Mouse (Mus musculus) liver, embryonic 11.5 days (tissue): Measurements from ENCODE around the gene Gpr161. TPM values are rescaled to one million over a fixed set of nuclear protein-coding genes. Genes with fewer than 3 reads are reported as not detected.

Experiments used
- ATAC-seq: fragments of 200-750 bp; cut with Nextera tagmentation; replicated peaks from 2 replicates; pipeline ENCODE4 v1.8.0; 2017; ENCODE audit warnings: moderate number of reproducible peaks, mild to moderate bottlenecking, moderate TSS enrichment, moderate library complexity; ENCODE audit not compliant: low FRiP score
- DNase-seq: peaks from one replicate; pipeline ENCODE4 v3.0.0-alpha.2; 2017; ENCODE audit warnings: low spot score
- H3K27ac ChIP-seq: fragments of 300-500 bp; sonication (generic); 2 replicates; pipeline ENCODE4 v1.5.1; 2014; ENCODE audit warnings: mild to moderate bottlenecking, low read depth, low read length, control low read depth
- H3K27me3 ChIP-seq: fragments of 300-500 bp; sonication (generic); replicated peaks from 2 replicates; pipeline ENCODE4 v1.6.1; 2014; ENCODE audit warnings: low read length, mixed read lengths; ENCODE audit not compliant: control insufficient read depth, insufficient read depth
- H3K36me3 ChIP-seq: fragments of 300-500 bp; sonication (generic); 2 replicates; pipeline ENCODE4 v1.6.1; 2014; ENCODE audit warnings: mild to moderate bottlenecking, low read length, moderate library complexity, mixed read lengths; ENCODE audit not compliant: control insufficient read depth, insufficient read depth
- H3K4me1 ChIP-seq: fragments of 300-500 bp; sonication (generic); replicated peaks from 2 replicates; pipeline ENCODE4 v1.6.1; 2014; ENCODE audit warnings: low read length, mixed read lengths; ENCODE audit not compliant: control insufficient read depth, insufficient read depth
- H3K4me2 ChIP-seq: fragments of 300-500 bp; sonication (generic); 2 replicates; pipeline ENCODE4 v1.6.1; 2014; ENCODE audit warnings: mild to moderate bottlenecking, control low read depth, moderate library complexity
- H3K4me3 ChIP-seq: fragments of 300-500 bp; sonication (generic); 2 replicates; pipeline ENCODE4 v1.5.1; 2014; ENCODE audit warnings: low read depth, low read length, control low read depth
- H3K9ac ChIP-seq: fragments of 300-500 bp; sonication (generic); 2 replicates; pipeline ENCODE4 v1.6.1; 2014; ENCODE audit warnings: low read depth, low read length, control low read depth
- H3K9me3 ChIP-seq: fragments of 300-500 bp; sonication (generic); 2 replicates; pipeline ENCODE4 v1.6.1; 2016; ENCODE audit warnings: low read length, inconsistent platforms, mixed read lengths; ENCODE audit not compliant: control insufficient read depth
- WGBS: fragments of 180-500 bp; shearing (Covaris S2); extraction: QIAGEN DNeasy Blood & Tissue Kit; methylation state at CpG from one replicate; pipeline ENCODE4 v1.1.7; 2014; 5-methylcytosine and 5-hydroxymethylcytosine counted together
- polyA plus RNA-seq: library from polyadenylated mRNA; unstranded; fragments of >200 nt; fragmentation: Nextera tagmentation; extraction: Ambion mirVana; gene quantifications from 2 replicates; pipeline ENCODE4 v1.2.1, GENCODE M21; 2014

Gpr161 gene
- polyA plus RNA-seq, 1 experiment from 2014 or later, result 0.48 TPM

- whole genome bisulfite sequencing, result 91% methylated on average over 2 of the region's 2 CpGs
- H3K4me1 ChIP-seq, result no peaks in the 10 kb centered on the region
These were observed 6.0 kb downstream of the Gpr161 start for GRCm38 (mm10) chr1:165301567-165301966.

DNA sequence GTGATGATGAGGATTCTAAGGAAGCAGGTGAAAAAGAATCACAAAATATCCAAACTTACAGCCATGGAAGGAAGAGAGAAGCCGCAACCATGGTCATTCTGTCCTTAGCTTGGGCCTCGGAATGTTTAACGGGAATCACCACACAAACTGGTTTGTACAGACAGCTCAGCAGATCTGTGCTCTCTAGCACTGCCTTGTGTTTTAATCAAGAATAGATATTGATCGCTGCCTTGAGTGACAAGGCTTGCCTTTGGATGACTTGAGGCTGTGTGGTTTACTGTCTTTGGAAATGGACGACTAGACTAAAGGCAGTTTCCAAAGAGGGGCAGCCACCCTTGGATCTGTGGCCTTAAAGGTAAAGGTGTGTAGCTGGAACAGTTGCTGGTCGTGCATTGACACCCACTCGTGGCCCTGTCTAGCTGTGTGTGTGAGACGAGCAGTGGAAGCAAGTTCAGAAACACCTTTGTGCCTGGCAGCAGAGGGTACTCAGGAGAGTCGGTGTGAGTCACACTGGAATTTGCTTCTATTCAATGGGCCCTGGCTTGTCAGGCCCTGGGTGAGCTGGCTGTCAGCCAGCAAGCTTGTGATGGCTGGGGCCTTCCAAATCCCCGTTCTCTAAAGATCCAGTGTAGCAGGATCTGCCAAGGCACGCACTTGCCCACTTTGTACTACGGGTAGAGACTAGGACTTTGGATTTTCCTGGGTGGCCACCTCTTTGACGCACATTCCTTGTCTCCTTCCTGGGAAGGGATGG is 7.0 kb downstream of the Gpr161 start:
- H3K36me3 ChIP-seq, result no peaks in the 10 kb centered on the region
- ATAC-seq (no peak), DNase-seq (no peak)
- H3K27me3 ChIP-seq, result no peaks in the 10 kb centered on the region
- H3K27ac ChIP-seq, result no peak overlapping the region
- WGBS, result 87% methylated on average over 13 of the region's 13 CpGs
- no peaks in the 10 kb centered on the region for H3K4me1 ChIP-seq
- H3K9ac ChIP-seq, result no peak overlapping the region
- H3K4me2 ChIP-seq, result no peak overlapping the region
- no peaks in the 10 kb centered on the region for H3K9me3 ChIP-seq
- no peak overlapping the region for H3K4me3 ChIP-seq

More at GRCm38 (mm10) chr1:165301567-165301966, 6.0 kb downstream of the Gpr161 start:
- no peak for ATAC-seq
- no peaks in the 10 kb centered on the region for H3K9me3 ChIP-seq
- H3K36me3 ChIP-seq, result no peaks in the 10 kb centered on the region
- H3K4me2 ChIP-seq, result no peak overlapping the region
- DNase-seq, result no peak
- H3K27ac ChIP-seq, result no peak overlapping the region
- no peak overlapping the region for H3K4me3 ChIP-seq
- no peaks in the 10 kb centered on the region for H3K27me3 ChIP-seq
- H3K9ac ChIP-seq, result no peak overlapping the region

DNA sequence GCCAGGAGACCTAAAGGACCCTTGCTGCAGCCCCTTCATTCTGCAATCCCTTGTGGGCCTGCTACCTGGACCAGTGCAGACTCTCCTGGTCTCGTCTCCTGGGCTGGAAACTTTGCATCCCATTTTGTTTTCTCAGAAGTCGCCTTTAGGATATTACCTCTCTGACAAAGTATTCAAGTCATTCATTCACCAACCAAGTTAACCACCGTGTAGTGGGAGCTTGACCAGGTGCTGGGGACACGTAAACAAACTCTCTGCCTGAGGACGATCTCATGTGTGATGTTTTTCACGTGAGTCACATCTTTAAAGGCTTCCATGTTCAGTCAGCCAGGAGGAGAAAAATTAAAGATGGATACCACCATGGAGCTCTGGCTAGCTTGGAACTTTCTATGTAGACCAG is 7.6 kb downstream of the Gpr161 start:
- 80% methylated on average over 6 of the region's 6 CpGs for WGBS
- Histone ChIP-seq H3K27ac (no peak overlapping the region), H3K27me3 (no peaks in the 10 kb centered on the region), H3K36me3 (no peaks in the 10 kb centered on the region), H3K9me3 (no peaks in the 10 kb centered on the region), H3K4me1 (no peaks in the 10 kb centered on the region), H3K9ac (no peak overlapping the region), H3K4me2 (no peak overlapping the region), H3K4me3 (no peak overlapping the region)
- DNase-seq, result no peak
- ATAC-seq, result no peak

- no peak overlapping the region for H3K4me2 ChIP-seq
- WGBS, result 82% methylated on average over 7 of the region's 7 CpGs
- no peak overlapping the region for H3K27ac ChIP-seq
- no peak overlapping the region for H3K4me3 ChIP-seq
- H3K9me3 ChIP-seq, result no peaks in the 10 kb centered on the region
- H3K4me1 ChIP-seq, result no peaks in the 10 kb centered on the region
- H3K27me3 ChIP-seq, result no peaks in the 10 kb centered on the region
- ATAC-seq (no peak), DNase-seq (no peak)
- H3K36me3 ChIP-seq, result no peaks in the 10 kb centered on the region
- no peak overlapping the region for H3K9ac ChIP-seq
These were observed 8.8 kb downstream of the Gpr161 start for GRCm38 (mm10) chr1:165304341-165304740.

- DNase-seq (no peak), ATAC-seq (no peak)
- peaks cover 2% of the 10 kb centered on the region; the same call in 1 of the 2 replicates for H3K36me3 ChIP-seq
- 83% methylated on average over 11 of the region's 11 CpGs for whole genome bisulfite sequencing
- no peak overlapping the region for H3K27ac ChIP-seq
- H3K4me1 ChIP-seq, result no peaks in the 10 kb centered on the region
- H3K4me2 ChIP-seq, result no peak overlapping the region
- H3K27me3 ChIP-seq, result no peaks in the 10 kb centered on the region
- no peaks in the 10 kb centered on the region for H3K9me3 ChIP-seq
- H3K9ac ChIP-seq, result no peak overlapping the region
- no peak overlapping the region for H3K4me3 ChIP-seq
These were observed 12.6 kb downstream of the Gpr161 start for GRCm38 (mm10) chr1:165308180-165308579.

- H3K4me1 ChIP-seq, result no peaks in the 10 kb centered on the region
- WGBS, result 50% methylated on average over 11 of the region's 11 CpGs
- H3K27me3 ChIP-seq, result no peaks in the 10 kb centered on the region
- no peak overlapping the region for H3K27ac ChIP-seq
- no peaks in the 10 kb centered on the region for H3K36me3 ChIP-seq
- H3K4me3 ChIP-seq, result no peak overlapping the region
- H3K4me2 ChIP-seq, result no peak overlapping the region
- no peak for DNase-seq
- ATAC-seq, result no peak
- H3K9ac ChIP-seq, result no peak overlapping the region
- H3K9me3 ChIP-seq, result no peaks in the 10 kb centered on the region
These were observed 20.8 kb downstream of the Gpr161 start for GRCm38 (mm10) chr1:165316361-165316760.

GRCm38 (mm10) chr1:165320141-165320934 is 24.7 kb downstream of the Gpr161 start:
- no peaks in the 10 kb centered on the region for H3K36me3 ChIP-seq
- H3K9ac ChIP-seq, result no peak overlapping the region
- ATAC-seq (peak; percentile 65; the same call in 1 of the 2 replicates), DNase-seq (peak; percentile 70)
- 27% methylated on average over 10 of the region's 10 CpGs for WGBS
- H3K9me3 ChIP-seq, result no peaks in the 10 kb centered on the region
- peaks cover 13% of the 10 kb centered on the region for H3K4me1 ChIP-seq
- H3K4me2 ChIP-seq, result peak overlapping the region; percentile 51
- H3K27me3 ChIP-seq, result no peaks in the 10 kb centered on the region
- no peak overlapping the region for H3K4me3 ChIP-seq
- H3K27ac ChIP-seq, result no peak overlapping the region

DNA sequence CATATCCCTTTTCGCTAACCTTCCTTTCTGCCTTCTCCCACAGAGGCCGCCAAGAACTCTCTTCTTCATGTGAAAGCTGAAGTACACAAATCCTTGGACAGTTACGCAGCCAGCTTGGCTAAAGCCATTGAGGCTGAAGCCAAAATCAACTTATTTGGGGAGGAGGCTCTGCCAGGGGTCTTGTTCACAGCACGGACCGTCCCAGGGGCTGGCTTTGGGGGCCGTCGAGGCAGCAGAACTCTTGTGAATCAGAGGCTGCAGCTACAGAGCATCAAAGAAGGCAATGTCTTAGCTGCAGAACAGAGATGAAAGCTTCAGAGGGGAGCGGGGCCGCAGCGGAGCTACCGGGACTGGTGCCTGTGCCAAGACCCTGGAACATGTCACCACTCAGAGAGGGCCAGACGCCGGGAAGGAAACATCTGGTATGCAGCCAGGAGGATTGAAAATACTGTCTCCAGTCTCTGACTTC is 25.8 kb downstream of the Gpr161 start:
- Histone ChIP-seq H3K27me3 (no peaks in the 10 kb centered on the region), H3K4me1 (peaks cover 13% of the 10 kb centered on the region), H3K9ac (no peak overlapping the region), H3K4me3 (no peak overlapping the region), H3K27ac (no peak overlapping the region), H3K9me3 (no peaks in the 10 kb centered on the region), H3K4me2 (no peak overlapping the region), H3K36me3 (no peaks in the 10 kb centered on the region)
- WGBS, result 87% methylated on average over 13 of the region's 13 CpGs
- ATAC-seq, result no peak
- DNase-seq, result no peak
